Mouse (Mus musculus) heart, adult 2 months (tissue): ENCODE results near the gene Vtcn1.

Experiments used
- CTCF ChIP-seq: fragments of 200-600 bp; IDR thresholded peaks from 2 replicates; pipeline ENCODE4 v1.8.1; 2022; ENCODE audit warnings: antibody characterized with exemption, mild to moderate bottlenecking, moderate library complexity
- EP300 ChIP-seq: fragments of 200-500 bp; IDR thresholded peaks from 2 replicates; pipeline ENCODE4 v1.6.1; 2011; ENCODE audit warnings: low read depth, low read length, control low read depth; ENCODE audit not compliant: insufficient read depth
- POLR2A ChIP-seq: fragments of 200-500 bp; IDR thresholded peaks from 2 replicates; pipeline ENCODE4 v1.6.1; 2011; ENCODE audit warnings: mild to moderate bottlenecking, low read depth, low read length, control low read depth; ENCODE audit not compliant: insufficient read depth

DNA sequence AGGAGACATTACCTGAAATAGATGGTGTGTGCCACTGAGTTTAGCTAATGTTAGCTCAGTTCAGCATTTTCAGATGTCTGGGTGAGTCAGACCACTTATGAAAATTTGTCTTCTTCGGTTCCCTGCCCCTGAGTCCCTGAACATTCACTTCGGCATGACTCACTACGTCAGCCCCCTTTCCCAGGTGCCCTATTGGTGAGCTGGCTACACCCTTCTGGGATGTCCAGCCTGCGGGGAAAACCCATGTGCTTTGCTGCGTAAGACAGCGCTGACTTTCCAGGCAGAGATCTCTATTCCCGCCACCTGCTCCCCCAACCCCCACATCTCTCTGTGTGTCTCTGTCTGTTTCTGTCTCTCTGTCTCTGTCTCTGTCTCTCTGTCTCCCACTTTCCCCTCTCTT is 23.1 kb downstream of the Vtcn1 start:
- TF ChIP-seq EP300 (no peak), CTCF (no peak), POLR2A (no peak)
